Mouse (Mus musculus): ENCODE measurements around the gene Fut8. TPM values are rescaled to one million over a fixed set of nuclear protein-coding genes. Genes with fewer than 3 reads are reported as not detected.

Fut8 gene
- polyA plus RNA-seq, 1 experiment from 2014 or later, result 74.7 TPM

- no peak for ATAC-seq (ENCODE audit: low FRiP score)
- WGBS, result 77% methylated on average over 4 of the region's 4 CpGs
- Histone ChIP-seq H3K9ac (replicated peaks) (no peak overlapping the region), H3K27ac (replicated peaks) (no peak overlapping the region), H3K4me1 (no peaks in the 10 kb centered on the region), H3K9me3 (replicated peaks) (no peaks in the 10 kb centered on the region), H3K36me3 (no peaks in the 10 kb centered on the region), H3K4me2 (no peak overlapping the region), H3K4me3 (replicated peaks) (no peak overlapping the region), H3K27me3 (replicated peaks) (no peaks in the 10 kb centered on the region)
Measured at GRCm38 (mm10) chr12:77224891-77225290, 13.0 kb upstream of the Fut8 start.

DNA sequence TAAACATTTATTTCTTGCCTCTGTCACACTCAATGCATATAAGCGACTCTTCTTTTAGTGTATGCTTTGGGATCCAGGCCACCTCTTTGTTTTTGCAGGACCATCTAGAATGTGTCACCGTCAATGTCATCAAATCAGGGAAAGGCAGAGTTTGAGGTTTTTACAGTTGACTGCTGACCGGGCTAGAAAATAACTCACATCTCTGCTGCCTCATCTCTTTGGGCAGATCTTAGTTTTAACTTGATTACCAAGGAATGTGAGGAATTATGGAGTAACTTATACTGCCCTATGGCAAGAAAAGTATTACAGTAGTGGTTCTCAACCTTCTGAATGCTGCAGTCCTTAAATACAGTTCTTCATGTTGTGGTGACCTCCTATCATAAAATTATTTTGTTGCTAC lies 12.2 kb upstream of the Fut8 start:
- Histone ChIP-seq H3K27ac (replicated peaks) (no peak overlapping the region), H3K36me3 (no peaks in the 10 kb centered on the region), H3K4me1 (no peaks in the 10 kb centered on the region), H3K9ac (replicated peaks) (no peak overlapping the region), H3K4me3 (replicated peaks) (no peak overlapping the region), H3K9me3 (replicated peaks) (no peaks in the 10 kb centered on the region), H3K27me3 (replicated peaks) (no peaks in the 10 kb centered on the region), H3K4me2 (no peak overlapping the region)
- 75% methylated on average over 3 of the region's 3 CpGs for WGBS
- ATAC-seq (ENCODE audit: low FRiP score), result no peak

DNA sequence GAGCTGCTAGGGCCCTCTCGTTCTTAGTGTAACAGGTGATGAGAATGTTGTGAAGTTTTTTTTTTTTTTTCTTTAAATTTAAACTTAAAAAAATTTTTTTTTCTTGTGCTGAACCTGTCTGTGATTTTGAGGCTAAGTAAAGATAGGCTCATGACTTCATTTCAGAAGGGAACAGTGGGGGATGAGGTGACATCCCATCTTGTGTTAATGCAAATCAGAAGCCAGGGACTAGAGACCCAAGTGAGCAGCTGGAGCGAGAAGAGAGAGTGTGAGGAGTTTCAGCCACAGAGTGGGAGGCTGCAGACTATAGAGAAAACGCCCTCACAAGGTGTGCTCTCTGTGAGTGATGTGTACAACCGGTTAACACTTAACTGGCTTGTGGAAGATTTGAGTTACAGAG lies 2.0 kb upstream of the Fut8 start:
- Histone ChIP-seq H3K36me3 (no peaks in the 10 kb centered on the region), H3K27ac (replicated peaks) (no peak overlapping the region), H3K4me2 (no peak overlapping the region), H3K9ac (replicated peaks) (no peak overlapping the region), H3K9me3 (replicated peaks) (no peaks in the 10 kb centered on the region), H3K4me3 (replicated peaks) (no peak overlapping the region), H3K4me1 (peaks cover 15% of the 10 kb centered on the region), H3K27me3 (replicated peaks) (no peaks in the 10 kb centered on the region)
- ATAC-seq (ENCODE audit: low FRiP score), result no peak
- 66% methylated on average over 4 of the region's 4 CpGs for WGBS

GRCm38 (mm10) chr12:77238531-77239389 lies 835 bp downstream of the Fut8 start:
- Histone ChIP-seq H3K27me3 (replicated peaks) (no peaks in the 10 kb centered on the region), H3K36me3 (no peaks in the 10 kb centered on the region), H3K4me2 (peak overlapping the region; percentile 84), H3K9me3 (replicated peaks) (no peaks in the 10 kb centered on the region), H3K4me3 (replicated peaks) (peak overlapping the region; percentile 94), H3K27ac (replicated peaks) (peak overlapping the region; percentile 98), H3K9ac (replicated peaks) (peak overlapping the region; percentile 97), H3K4me1 (peaks cover 17% of the 10 kb centered on the region)
- WGBS, result under 1% methylated on average over 115 of the region's 120 CpGs
- peak; percentile 98 for ATAC-seq (ENCODE audit: low FRiP score)

GRCm38 (mm10) chr12:77239390-77240061 lies 1.6 kb downstream of the Fut8 start:
- peak overlapping the region; percentile 98 for H3K27ac ChIP-seq (replicated peaks)
- peaks cover 17% of the 10 kb centered on the region for H3K4me1 ChIP-seq
- no peaks in the 10 kb centered on the region for H3K27me3 ChIP-seq (replicated peaks)
- H3K4me3 ChIP-seq (replicated peaks), result peak overlapping the region; percentile 94
- WGBS, result under 1% methylated on average over 29 of the region's 29 CpGs
- ATAC-seq (ENCODE audit: low FRiP score), result no peak; the same call in 1 of the 2 replicates
- H3K36me3 ChIP-seq, result no peaks in the 10 kb centered on the region
- H3K9ac ChIP-seq (replicated peaks), result peak overlapping the region; percentile 97
- H3K4me2 ChIP-seq, result peak overlapping the region; percentile 84
- no peaks in the 10 kb centered on the region for H3K9me3 ChIP-seq (replicated peaks)

DNA sequence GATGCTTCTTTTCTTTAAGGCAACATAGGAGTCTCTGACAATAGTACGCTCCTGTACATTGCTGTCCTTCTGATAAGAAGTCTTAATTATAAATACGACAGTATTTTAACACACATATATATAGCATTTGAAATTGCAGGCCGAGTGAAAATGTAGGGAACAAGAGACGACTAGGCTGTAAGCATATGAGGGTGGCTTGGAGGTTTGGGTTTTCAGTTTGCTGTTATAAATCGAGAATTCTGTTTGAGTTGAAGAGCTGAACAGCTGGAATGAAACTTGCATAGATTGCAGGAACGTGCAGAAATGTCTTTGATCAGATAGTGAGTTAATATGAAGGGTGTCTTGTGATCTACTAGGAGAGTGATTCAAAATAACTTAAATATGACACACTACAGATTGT lies 2.4 kb downstream of the Fut8 start:
- H3K27me3 ChIP-seq (replicated peaks), result no peaks in the 10 kb centered on the region

DNA sequence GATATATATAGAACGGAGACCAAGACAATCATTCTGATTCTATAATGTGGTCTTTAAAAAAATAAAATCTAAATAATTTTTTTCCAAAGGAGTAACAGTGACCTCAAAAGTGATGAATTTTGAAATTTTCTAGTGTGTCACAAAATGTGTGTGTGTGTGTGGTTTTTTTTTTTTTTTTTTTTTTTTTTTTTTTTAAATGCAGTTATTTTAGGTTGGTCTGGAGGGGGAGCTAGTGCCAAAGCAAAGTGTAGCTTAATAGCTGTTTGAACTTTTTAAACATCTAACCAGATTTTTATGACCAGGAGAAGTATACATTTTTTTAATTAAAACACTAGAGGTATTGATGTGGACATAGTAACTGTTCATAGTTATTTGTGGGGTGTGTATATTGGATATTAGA lies 2.9 kb downstream of the Fut8 start:
- Histone ChIP-seq H3K4me2 (peak overlapping the region; percentile 34), H3K4me3 (replicated peaks) (no peak overlapping the region), H3K9me3 (replicated peaks) (no peaks in the 10 kb centered on the region), H3K36me3 (no peaks in the 10 kb centered on the region), H3K4me1 (peaks cover 17% of the 10 kb centered on the region), H3K27ac (replicated peaks) (no peak overlapping the region), H3K9ac (replicated peaks) (no peak overlapping the region), H3K27me3 (replicated peaks) (no peaks in the 10 kb centered on the region)
- 76% methylated on average over 1 of the region's 1 CpGs for WGBS
- no peak for ATAC-seq (ENCODE audit: low FRiP score)

More for the DNA sequence above, 2.4 kb downstream of the Fut8 start:
- WGBS, result 49% methylated on average over 6 of the region's 6 CpGs
- Histone ChIP-seq H3K4me1 (peaks cover 17% of the 10 kb centered on the region), H3K4me2 (peak overlapping the region; percentile 84), H3K9me3 (replicated peaks) (no peaks in the 10 kb centered on the region), H3K27ac (replicated peaks) (no peak overlapping the region), H3K36me3 (no peaks in the 10 kb centered on the region), H3K9ac (replicated peaks) (no peak overlapping the region), H3K4me3 (replicated peaks) (peak overlapping the region; percentile 28)
- ATAC-seq (ENCODE audit: low FRiP score), result no peak

DNA sequence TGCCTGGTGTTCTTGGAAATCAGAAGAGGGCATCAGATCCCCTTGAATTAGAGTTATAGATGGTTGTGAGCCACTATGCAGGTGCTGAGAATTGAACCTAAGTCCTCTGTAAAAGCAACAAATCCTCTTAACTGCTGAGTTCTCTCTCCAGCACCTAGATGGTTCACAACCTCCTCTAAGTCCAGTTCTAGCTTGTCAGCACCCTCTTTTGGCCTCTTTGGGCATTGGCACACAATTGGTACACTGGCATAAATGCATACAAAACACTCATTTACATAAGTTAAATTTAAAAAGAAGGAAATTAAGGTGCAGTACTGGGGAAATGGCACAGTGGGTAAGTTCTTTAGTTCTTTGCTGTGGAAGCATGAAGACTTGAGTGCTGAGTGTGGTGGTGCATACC lies 24.7 kb downstream of the Fut8 start:
- Histone ChIP-seq H3K27me3 (replicated peaks) (no peaks in the 10 kb centered on the region), H3K36me3 (no peaks in the 10 kb centered on the region), H3K27ac (replicated peaks) (no peak overlapping the region), H3K4me2 (no peak overlapping the region), H3K4me1 (no peaks in the 10 kb centered on the region), H3K9me3 (replicated peaks) (no peaks in the 10 kb centered on the region), H3K9ac (replicated peaks) (no peak overlapping the region), H3K4me3 (replicated peaks) (no peak overlapping the region)
- ATAC-seq (ENCODE audit: low FRiP score), result no peak

- no peaks in the 10 kb centered on the region for H3K9me3 ChIP-seq (replicated peaks)
- no peak overlapping the region for H3K4me3 ChIP-seq (replicated peaks)
- no peak overlapping the region for H3K9ac ChIP-seq (replicated peaks)
- no peak overlapping the region for H3K4me2 ChIP-seq
- 89% methylated on average over 2 of the region's 2 CpGs for WGBS
- H3K27me3 ChIP-seq (replicated peaks), result no peaks in the 10 kb centered on the region
- H3K4me1 ChIP-seq, result no peaks in the 10 kb centered on the region
- no peak overlapping the region for H3K27ac ChIP-seq (replicated peaks)
- no peak for ATAC-seq (ENCODE audit: low FRiP score)
- no peaks in the 10 kb centered on the region for H3K36me3 ChIP-seq
Measured at GRCm38 (mm10) chr12:77263816-77264215, 25.9 kb downstream of the Fut8 start.

DNA sequence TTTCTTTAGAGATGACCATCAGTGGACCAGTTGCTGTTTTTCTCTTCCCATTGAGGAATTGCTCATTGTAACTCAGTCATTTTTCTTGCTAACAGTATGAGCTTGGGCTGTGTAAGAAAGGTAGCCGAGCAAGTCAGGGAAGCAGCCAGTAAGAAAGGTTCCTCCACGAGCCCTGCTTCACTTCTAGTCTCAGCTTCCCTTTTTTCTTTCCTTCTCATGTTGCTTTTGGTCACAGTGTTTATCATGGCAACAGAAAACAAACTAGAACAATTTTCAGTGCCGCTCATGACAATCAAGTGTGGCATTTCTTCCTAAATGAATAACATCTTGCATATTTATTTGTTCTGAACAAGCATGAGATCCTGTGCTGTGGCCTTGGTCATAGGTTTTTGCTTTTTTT lies 32.8 kb downstream of the Fut8 start:
- no peak overlapping the region for H3K27ac ChIP-seq (replicated peaks)
- 86% methylated on average over 3 of the region's 3 CpGs for WGBS
- H3K4me3 ChIP-seq (replicated peaks), result no peak overlapping the region
- no peak for ATAC-seq (ENCODE audit: low FRiP score)
- H3K4me1 ChIP-seq, result no peaks in the 10 kb centered on the region
- H3K4me2 ChIP-seq, result no peak overlapping the region
- H3K9ac ChIP-seq (replicated peaks), result no peak overlapping the region
- H3K36me3 ChIP-seq, result no peaks in the 10 kb centered on the region
- H3K27me3 ChIP-seq (replicated peaks), result no peaks in the 10 kb centered on the region
- no peaks in the 10 kb centered on the region for H3K9me3 ChIP-seq (replicated peaks)

DNA sequence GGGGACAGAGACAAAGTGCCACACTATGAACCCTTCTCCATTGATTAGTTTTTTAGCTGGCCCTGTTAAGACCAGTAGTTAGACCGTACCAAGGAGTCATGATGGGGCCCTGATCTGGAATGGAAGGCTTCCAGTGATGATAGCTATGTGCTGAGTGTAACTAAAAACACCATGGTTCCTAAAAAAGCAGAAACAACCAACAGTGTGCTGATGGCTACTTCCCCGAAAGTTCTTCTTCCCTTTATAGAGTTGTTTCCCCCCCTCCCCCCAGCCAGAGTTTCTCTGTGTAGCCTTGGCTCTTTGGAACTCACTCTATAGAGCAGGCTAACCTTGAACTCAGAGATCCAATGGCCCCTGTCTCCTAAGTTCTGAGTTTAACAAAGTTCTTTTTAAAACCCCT lies 50.6 kb downstream of the Fut8 start:
- H3K27ac ChIP-seq (replicated peaks), result no peak overlapping the region
- no peak overlapping the region for H3K4me3 ChIP-seq (replicated peaks)
- no peaks in the 10 kb centered on the region for H3K27me3 ChIP-seq (replicated peaks)
- H3K9me3 ChIP-seq (replicated peaks), result no peaks in the 10 kb centered on the region
- H3K4me2 ChIP-seq, result no peak overlapping the region
- whole genome bisulfite sequencing, result 94% methylated on average over 2 of the region's 2 CpGs
- H3K36me3 ChIP-seq, result no peaks in the 10 kb centered on the region
- ATAC-seq (ENCODE audit: low FRiP score), result no peak
- no peak overlapping the region for H3K9ac ChIP-seq (replicated peaks)
- no peaks in the 10 kb centered on the region for H3K4me1 ChIP-seq

GRCm38 (mm10) chr12:77291017-77291416 lies 53.1 kb downstream of the Fut8 start:
- Histone ChIP-seq H3K36me3 (no peaks in the 10 kb centered on the region), H3K27ac (replicated peaks) (no peak overlapping the region), H3K4me2 (no peak overlapping the region), H3K4me1 (no peaks in the 10 kb centered on the region), H3K9ac (replicated peaks) (no peak overlapping the region), H3K9me3 (replicated peaks) (no peaks in the 10 kb centered on the region), H3K4me3 (replicated peaks) (no peak overlapping the region), H3K27me3 (replicated peaks) (no peaks in the 10 kb centered on the region)
- ATAC-seq (ENCODE audit: low FRiP score), result no peak
- 72% methylated on average over 4 of the region's 4 CpGs for WGBS

Measured in neural tube, embryonic 15.5 days (tissue).